Mouse (Mus musculus) C2C12 (cell line): ENCODE data around the gene Bicc1.

Experiments used
- CEBPB ChIP-seq: IDR thresholded peaks from one replicate; pipeline ENCODE4 v1.6.1; 2011; ENCODE audit warnings: low read depth, mild to moderate bottlenecking, control low read depth, moderate library complexity
- CTCF ChIP-seq: IDR thresholded peaks from one replicate; pipeline ENCODE4 v1.5.1; 2011; ENCODE audit not compliant: control insufficient read depth, insufficient read depth, insufficient read length
- FOSL1 ChIP-seq: IDR thresholded peaks from one replicate; pipeline ENCODE4 v1.8.0; 2011; ENCODE audit warnings: mild to moderate bottlenecking, low read length; ENCODE audit not compliant: poor library complexity, insufficient read depth, severe bottlenecking
- MAX ChIP-seq: IDR thresholded peaks from one replicate; pipeline ENCODE4 v1.6.1; 2011; ENCODE audit warnings: mild to moderate bottlenecking, control low read depth
- MYOD1 ChIP-seq: IDR thresholded peaks from one replicate; pipeline ENCODE4 v1.6.1; 2011; ENCODE audit warnings: low read depth; ENCODE audit not compliant: control insufficient read depth, insufficient read length
- USF1 ChIP-seq: IDR thresholded peaks from one replicate; pipeline ENCODE4 v1.6.1; 2011; ENCODE audit warnings: low read depth, mild to moderate bottlenecking, control low read depth, moderate library complexity

GRCm38 (mm10) chr10:71197036-71197785 is 37.7 kb upstream of the Bicc1 start:
- TF ChIP-seq CTCF (no peak), MAX (no peak), CEBPB (no peak), MYOD1 (no peak), USF1 (no peak), FOSL1 (no peak)
